Comparison of ENCODE assay signal across 16 mouse cellular contexts in genomic region chr13:11545841-11546240, GRCm38 (mm10).
A peak's percentile ranks its signal among the peaks of the same experiment; 100 is the strongest.
DNase-seq lines count a peak whose midpoint lies in the region; ATAC-seq and TF ChIP-seq lines count a peak whose summit lies in the region.
"Had no signal": no experiment of that assay in that cellular context is flagged by ENCODE, and none has a peak within 500 bp of the region (broad histone marks: within the 10 kb centered on the region; RNA-seq: fewer than 3 reads in every experiment).

No protein-coding gene starts in this region.

- H3K27me3 ChIP-seq in intestine, embryonic 14.5 days (replicated peaks; ENCODE audit: control insufficient read depth, insufficient read depth, low read length), result no peaks in the 10 kb centered on the region
- no peaks in the 10 kb centered on the region for H3K27me3 ChIP-seq in intestine, postnatal 0 days (replicated peaks; ENCODE audit: control insufficient read depth, insufficient read depth, low read length)
- H3K27me3 ChIP-seq in stomach, postnatal 0 days (ENCODE audit: control insufficient read depth, insufficient read depth, low read length), result no peaks in the 10 kb centered on the region
- H3K27me3 ChIP-seq: midbrain, embryonic 12.5 days had no signal

- no peak overlapping the region for H3K4me2 ChIP-seq in intestine, embryonic 14.5 days (ENCODE audit: low read length)
- no peak overlapping the region for H3K4me2 ChIP-seq in intestine, postnatal 0 days (replicated peaks; ENCODE audit: low read depth)
- no peak overlapping the region for H3K4me2 ChIP-seq in stomach, postnatal 0 days (replicated peaks; ENCODE audit: low read depth)
- H3K4me2 ChIP-seq: midbrain, embryonic 12.5 days had no signal

- no peak for TF ChIP-seq EP300 in stomach, postnatal 0 days (optimal IDR thresholded peaks at IDR 0.05)

- no peak overlapping the region for H3K27ac ChIP-seq in intestine, embryonic 14.5 days (ENCODE audit: low read depth)
- H3K27ac ChIP-seq in intestine, postnatal 0 days (ENCODE audit: low read depth, low read length), result no peak overlapping the region
- H3K27ac ChIP-seq in stomach, postnatal 0 days (replicated peaks), result no peak overlapping the region
- H3K27ac ChIP-seq: layer of hippocampus, adult 2 months; liver, embryonic 14.5 days; midbrain, embryonic 12.5 days had no signal

- H3K9ac ChIP-seq in intestine, embryonic 14.5 days (ENCODE audit: low read length), result no peak overlapping the region
- no peak overlapping the region for H3K9ac ChIP-seq in intestine, postnatal 0 days (ENCODE audit: low read depth, low read length)
- H3K9ac ChIP-seq in stomach, postnatal 0 days (ENCODE audit: low read length), result no peak overlapping the region
- H3K9ac ChIP-seq: liver, embryonic 14.5 days; midbrain, embryonic 12.5 days had no signal

- no peak; the same call in 1 of the 2 replicates for ATAC-seq in intestine, embryonic 14.5 days (replicated peaks; ENCODE audit: low FRiP score, low TSS enrichment, low read depth)
- ATAC-seq in intestine, postnatal 0 days, result no peak
- ATAC-seq in stomach, postnatal 0 days (ENCODE audit: low FRiP score, low TSS enrichment), result no peak

- 27% methylated on average over 7 of the region's 7 CpGs for WGBS in intestine, embryonic 14.5 days
- 18% methylated on average over 7 of the region's 7 CpGs for WGBS in intestine, postnatal 0 days
- WGBS in stomach, postnatal 0 days, result 19% methylated on average over 7 of the region's 7 CpGs

- no peaks in the 10 kb centered on the region for H3K9me3 ChIP-seq in intestine, embryonic 14.5 days (ENCODE audit: control insufficient read depth, low read length)
- H3K9me3 ChIP-seq in intestine, postnatal 0 days (ENCODE audit: control insufficient read depth), result no peaks in the 10 kb centered on the region
- no peaks in the 10 kb centered on the region for H3K9me3 ChIP-seq in stomach, postnatal 0 days (ENCODE audit: control insufficient read depth, low read length)
- H3K9me3 ChIP-seq: midbrain, embryonic 12.5 days had no signal

- no peak for TF ChIP-seq CTCF in intestine, postnatal 0 days (IDR thresholded peaks at IDR 0.05; ENCODE audit: low read depth)
- TF ChIP-seq CTCF in stomach, postnatal 0 days (IDR thresholded peaks at IDR 0.05; ENCODE audit: low read depth), result no peak

- H3K36me3 ChIP-seq in intestine, embryonic 14.5 days (ENCODE audit: control insufficient read depth, insufficient read depth, low read length), result no peaks in the 10 kb centered on the region
- no peaks in the 10 kb centered on the region for H3K36me3 ChIP-seq in intestine, postnatal 0 days (ENCODE audit: control insufficient read depth, insufficient read depth)
- H3K36me3 ChIP-seq in stomach, postnatal 0 days (ENCODE audit: control insufficient read depth, insufficient read depth, low read length), result no peaks in the 10 kb centered on the region
- H3K36me3 ChIP-seq: midbrain, embryonic 12.5 days had no signal

- H3K4me3 ChIP-seq in intestine, embryonic 14.5 days (ENCODE audit: low read depth, low read length), result no peak overlapping the region
- no peak overlapping the region for H3K4me3 ChIP-seq in intestine, postnatal 0 days (ENCODE audit: low read depth, low read length)
- H3K4me3 ChIP-seq in stomach, postnatal 0 days (ENCODE audit: low read depth, low read length), result no peak overlapping the region
- H3K4me3 ChIP-seq: layer of hippocampus, adult 2 months; midbrain, embryonic 12.5 days had no signal

- DNase-seq in intestine, embryonic 14.5 days (ENCODE audit: low spot score), result peak; percentile 71
- DNase-seq in ovary, postnatal 36 days (ENCODE audit: low spot score), result peak; percentile 7
- DNase-seq in ovary, adult 18-20 months (ENCODE audit: low spot score), result no peak
- peak; percentile 70 for DNase-seq in forelimb bud, embryonic 11.5 days (ENCODE audit: low read depth, low spot score)
- DNase-seq in stomach, postnatal 0 days (ENCODE audit: low spot score), result peak; percentile 63
- no peak for DNase-seq in cerebellum, postnatal 4 days (ENCODE audit: low spot score in 2 of 2)
- DNase-seq in natural killer cell, adult 2 months (ENCODE audit: low spot score in 2 of 2), result no peak
- DNase-seq: adrenal gland, postnatal 25 days; cerebellum, adult 8-10 months; gastrocnemius, postnatal 14 days; heart, postnatal 14 days; right cerebral cortex, adult 18-20 months had no signal

- H3K4me1 ChIP-seq in intestine, embryonic 14.5 days (replicated peaks; ENCODE audit: control insufficient read depth, insufficient read depth, low read length), result 0 out of 2 replicates have a peak, but pooled peaks cover 4% of the 10 kb centered on the region
- H3K4me1 ChIP-seq in intestine, postnatal 0 days (replicated peaks; ENCODE audit: control insufficient read depth, insufficient read depth, low read length), result no peaks in the 10 kb centered on the region
- no peaks in the 10 kb centered on the region for H3K4me1 ChIP-seq in stomach, postnatal 0 days (replicated peaks; ENCODE audit: control insufficient read depth, insufficient read depth)
- H3K4me1 ChIP-seq: midbrain, embryonic 12.5 days had no signal

Comparison
In these comparisons a context has a peak if more than half of its experiments do, and no peak if none do; other contexts are left out.
1. DNase-seq: peak in intestine, embryonic 14.5 days (single experiment), ovary, postnatal 36 days (single experiment), forelimb bud, embryonic 11.5 days (single experiment) and stomach, postnatal 0 days (single experiment); none in ovary, adult 18-20 months (single experiment), cerebellum, postnatal 4 days (0 of 2) and natural killer cell, adult 2 months (0 of 2).